Mouse (Mus musculus): ENCODE measurements around the gene Uqcc3.

DNA sequence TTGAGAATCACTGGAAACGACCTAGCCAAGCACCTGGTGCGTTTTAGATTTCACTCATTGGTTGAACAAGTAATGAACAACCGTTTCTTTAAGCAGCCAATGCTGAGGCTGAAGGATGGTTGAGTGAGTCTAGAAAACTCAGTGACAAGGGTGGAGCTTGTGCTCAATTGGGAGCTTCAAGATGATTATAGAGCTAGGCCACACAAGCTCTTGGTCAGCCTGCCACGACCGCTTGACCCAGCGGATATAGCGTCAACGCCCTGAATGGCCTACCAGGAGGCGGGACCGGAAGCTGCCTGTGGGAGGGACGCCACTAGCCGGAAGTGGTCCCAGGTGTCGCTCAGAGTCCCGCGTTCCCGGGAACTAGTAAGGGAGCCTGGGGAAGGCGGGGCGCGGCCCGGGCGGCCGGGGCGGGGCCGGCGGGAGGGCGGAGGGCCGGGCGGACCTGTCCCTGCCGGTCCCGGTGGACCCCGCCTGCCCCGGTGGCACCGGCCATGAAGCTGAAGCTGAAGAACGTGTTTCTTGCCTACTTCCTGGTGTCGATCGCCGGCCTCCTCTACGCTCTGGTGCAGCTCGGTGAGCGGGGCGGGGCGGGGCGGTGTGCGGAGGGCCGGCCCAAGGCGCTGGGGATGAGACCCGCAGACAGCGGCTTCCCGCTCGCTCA is 39.5 kb upstream of the Uqcc3 start, which contains the start of gene B3gat3:
- TF ChIP-seq CTCF (IDR thresholded peaks at IDR 0.05; ENCODE audit: borderline replicate concordance, extremely low read depth, insufficient read depth, insufficient read length) (no peak), POLR2A (IDR thresholded peaks at IDR 0.05; ENCODE audit: borderline replicate concordance, extremely low read depth, insufficient read depth, insufficient read length, poor library complexity, severe bottlenecking) (peak; percentile 31; the same call in 1 of the 2 replicates)
